Comparison of ENCODE assay signal across 11 mouse cellular contexts in genomic region chr14:122367252-122367868, GRCm38 (mm10).
DNase-seq lines count a peak whose midpoint lies in the region; ATAC-seq and TF ChIP-seq lines count a peak whose summit lies in the region.
"Had no signal": no experiment of that assay in that cellular context is flagged by ENCODE, and none has a peak within 500 bp of the region (broad histone marks: within the 10 kb centered on the region; RNA-seq: fewer than 3 reads in every experiment).

No protein-coding gene starts in this region.

- no peak for DNase-seq in kidney, adult 2 months
- peak; percentile 81 for DNase-seq in brain, embryonic 14.5 days (ENCODE audit: low read depth)
- peak; percentile 90 to 92 for DNase-seq in cerebellum, postnatal 14 days
- peak; percentile 31 for DNase-seq in neural tube, embryonic 10.5 days (ENCODE audit: extremely low spot score, low spot score)
- DNase-seq in layer of hippocampus, adult 11-12 months (ENCODE audit: low spot score): no peak
- DNase-seq in urinary bladder, postnatal 4 days (ENCODE audit: low spot score in 2 of 2): no peak
- DNase-seq: heart, adult 18-20 months; lung, postnatal 4 days had no signal

- ATAC-seq in kidney, embryonic 16.5 days (ENCODE audit: low FRiP score, low TSS enrichment): no peak
- no peak for ATAC-seq in monocyte, adult 5-6 weeks (replicated peaks; ENCODE audit: insufficient number of reproducible peaks, low FRiP score, low TSS enrichment, poor library complexity, severe bottlenecking)

- H3K4me3 ChIP-seq in kidney, embryonic 16.5 days (ENCODE audit: low read length): peak overlapping the region; percentile 14; the same call in 1 of the 2 replicates
- no peak overlapping the region for H3K4me3 ChIP-seq in kidney, adult 2 months (ENCODE audit: insufficient read depth, low read depth, low read length)
- H3K4me3 ChIP-seq: myocyte had no signal

- no peak for TF ChIP-seq CTCF in kidney, adult 2 months (conservative IDR thresholded peaks at IDR 0.05; ENCODE audit: insufficient read depth, insufficient read length, low read depth, low read length)
- TF ChIP-seq CTCF in brain, embryonic 14.5 days (IDR thresholded peaks at IDR 0.05; ENCODE audit: borderline replicate concordance, extremely low read depth, insufficient read depth, insufficient read length): no peak

- no peak overlapping the region for H3K27ac ChIP-seq in kidney, embryonic 16.5 days (ENCODE audit: low read length)
- no peak overlapping the region for H3K27ac ChIP-seq in kidney, adult 2 months (ENCODE audit: insufficient read depth, low read depth, low read length)

- H3K4me2 ChIP-seq in kidney, embryonic 16.5 days (replicated peaks; ENCODE audit: low read depth, low read length): peak overlapping the region; percentile 30

- no peaks in the 10 kb centered on the region for H3K9me3 ChIP-seq in kidney, embryonic 16.5 days (ENCODE audit: low read length)

- H3K4me1 ChIP-seq in kidney, embryonic 16.5 days (ENCODE audit: insufficient read depth, low read length): peaks cover 11% of the 10 kb centered on the region; the same call in 1 of the 2 replicates
- no peaks in the 10 kb centered on the region for H3K4me1 ChIP-seq in kidney, adult 2 months (ENCODE audit: control insufficient read depth, insufficient read depth, low read length)

- no peak overlapping the region for H3K9ac ChIP-seq in kidney, embryonic 16.5 days (replicated peaks; ENCODE audit: low read length)

- no peaks in the 10 kb centered on the region for H3K36me3 ChIP-seq in kidney, embryonic 16.5 days (ENCODE audit: insufficient read depth, low read length)
- no peaks in the 10 kb centered on the region for H3K36me3 ChIP-seq in kidney, adult 2 months (ENCODE audit: control insufficient read depth, insufficient read depth, low read length)

- no peak for TF ChIP-seq POLR2A in kidney, adult 2 months (IDR thresholded peaks at IDR 0.05; ENCODE audit: low read depth, low read length)
- TF ChIP-seq POLR2A in brain, embryonic 14.5 days (IDR thresholded peaks at IDR 0.05; ENCODE audit: borderline replicate concordance, extremely low read depth, insufficient read depth, insufficient read length, poor library complexity, severe bottlenecking): no peak

- no peaks in the 10 kb centered on the region for H3K27me3 ChIP-seq in kidney, embryonic 16.5 days (ENCODE audit: insufficient read depth, low read length)
- H3K27me3 ChIP-seq in kidney, adult 2 months (replicated peaks; ENCODE audit: control insufficient read depth, insufficient read depth, low read length): no peaks in the 10 kb centered on the region

- WGBS in kidney, embryonic 16.5 days: 53% methylated on average over 28 of the region's 28 CpGs
- WGBS in kidney, adult 2 months: 59% methylated on average over 28 of the region's 28 CpGs

Comparison
In these comparisons a context has a peak if more than half of its experiments do, and no peak if none do; other contexts are left out.
1. DNase-seq: peak in brain, embryonic 14.5 days (single experiment), cerebellum, postnatal 14 days (2 of 2) and neural tube, embryonic 10.5 days (single experiment); none in kidney, adult 2 months (single experiment), layer of hippocampus, adult 11-12 months (single experiment) and urinary bladder, postnatal 4 days (0 of 2).